Mouse (Mus musculus): ENCODE measurements around the gene Grip1. TPM values are rescaled to one million over a fixed set of nuclear protein-coding genes. Genes with fewer than 3 reads are reported as not detected.

Grip1 gene
- polyA plus RNA-seq, 1 experiment from 2014 or later, result 17.8 TPM

DNA sequence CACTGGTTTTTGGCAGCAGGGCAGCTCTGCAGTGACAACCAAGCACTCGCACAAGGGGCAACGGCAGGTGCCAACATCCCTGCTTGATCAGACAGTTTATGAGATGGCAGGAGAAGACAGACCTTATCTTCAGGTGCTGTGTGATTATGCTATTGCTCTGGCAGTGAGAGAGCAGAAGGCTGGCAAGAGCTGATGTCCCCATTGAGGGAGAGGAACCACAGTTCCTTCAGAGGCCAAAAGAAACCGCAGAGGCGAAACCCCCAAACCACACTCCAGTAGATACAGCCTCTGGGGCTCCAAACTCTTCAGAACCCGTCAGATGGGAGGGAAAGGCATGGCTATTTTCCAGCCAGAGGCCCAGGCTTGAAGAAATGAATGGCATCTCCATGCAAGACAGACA lies 932 bp upstream of the Grip1 start:
- WGBS, result 44% methylated on average over 5 of the region's 5 CpGs
- ATAC-seq (ENCODE audit: low FRiP score, low TSS enrichment) (no peak), DNase-seq (no peak)
- Histone ChIP-seq H3K36me3 (ENCODE audit: control insufficient read depth, insufficient read depth, low read length) (no peaks in the 10 kb centered on the region), H3K4me2 (ENCODE audit: low read length) (peak overlapping the region; percentile 94), H3K9ac (replicated peaks; ENCODE audit: low read length) (no peak overlapping the region; the same call in 1 of the 2 replicates), H3K27ac (replicated peaks; ENCODE audit: low read depth, low read length) (no peak overlapping the region), H3K27me3 (ENCODE audit: control insufficient read depth, insufficient read depth, low read length) (no peaks in the 10 kb centered on the region), H3K9me3 (ENCODE audit: control insufficient read depth, low read length) (no peaks in the 10 kb centered on the region), H3K4me3 (replicated peaks; ENCODE audit: low read depth, low read length) (peak overlapping the region; percentile 71), H3K4me1 (ENCODE audit: control insufficient read depth, insufficient read depth, low read length) (peaks cover 18% of the 10 kb centered on the region)

DNA sequence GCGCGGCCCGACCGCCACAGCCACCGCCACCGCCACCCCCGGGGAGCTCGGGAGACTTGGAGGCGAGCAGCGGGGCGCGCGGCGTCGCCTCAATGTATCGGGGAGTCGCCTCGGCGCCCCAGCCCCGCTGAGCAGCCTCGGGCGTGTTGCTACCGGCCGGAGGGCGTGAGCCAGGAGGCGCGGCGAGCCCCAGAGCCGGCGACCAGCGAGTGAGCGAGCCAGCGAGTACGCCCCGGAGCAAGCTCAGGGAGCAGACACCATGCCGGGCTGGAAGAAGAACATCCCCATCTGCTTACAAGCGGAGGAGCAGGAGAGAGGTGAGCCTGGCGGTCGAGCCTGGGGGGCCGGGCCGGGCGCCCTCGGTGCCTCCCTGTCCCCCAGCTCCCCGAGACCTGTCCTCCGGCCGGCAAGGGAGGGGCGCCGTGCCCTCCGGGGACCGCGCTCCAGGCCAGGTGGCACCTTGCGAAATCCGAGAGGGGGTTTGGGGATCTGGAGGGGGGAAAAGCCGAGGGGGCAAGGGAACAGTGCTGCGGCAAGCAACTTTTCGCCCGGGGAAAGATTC lies 557 bp downstream of the Grip1 start:
- no peaks in the 10 kb centered on the region for H3K27me3 ChIP-seq (ENCODE audit: control insufficient read depth, insufficient read depth, low read length)
- H3K9me3 ChIP-seq (ENCODE audit: control insufficient read depth, low read length), result no peaks in the 10 kb centered on the region
- peak overlapping the region; percentile 84 for H3K9ac ChIP-seq (replicated peaks; ENCODE audit: low read length)
- DNase-seq, result peak; percentile 79
- WGBS, result 0% methylated on average over 57 of the region's 57 CpGs
- H3K4me2 ChIP-seq (ENCODE audit: low read length), result peak overlapping the region; percentile 94
- ATAC-seq (ENCODE audit: low FRiP score, low TSS enrichment), result peak; percentile 82
- peak overlapping the region; percentile 88 for H3K27ac ChIP-seq (replicated peaks; ENCODE audit: low read depth, low read length)
- no peaks in the 10 kb centered on the region for H3K36me3 ChIP-seq (ENCODE audit: control insufficient read depth, insufficient read depth, low read length)
- peak overlapping the region; percentile 71 for H3K4me3 ChIP-seq (replicated peaks; ENCODE audit: low read depth, low read length)
- peaks cover 18% of the 10 kb centered on the region for H3K4me1 ChIP-seq (ENCODE audit: control insufficient read depth, insufficient read depth, low read length)

DNA sequence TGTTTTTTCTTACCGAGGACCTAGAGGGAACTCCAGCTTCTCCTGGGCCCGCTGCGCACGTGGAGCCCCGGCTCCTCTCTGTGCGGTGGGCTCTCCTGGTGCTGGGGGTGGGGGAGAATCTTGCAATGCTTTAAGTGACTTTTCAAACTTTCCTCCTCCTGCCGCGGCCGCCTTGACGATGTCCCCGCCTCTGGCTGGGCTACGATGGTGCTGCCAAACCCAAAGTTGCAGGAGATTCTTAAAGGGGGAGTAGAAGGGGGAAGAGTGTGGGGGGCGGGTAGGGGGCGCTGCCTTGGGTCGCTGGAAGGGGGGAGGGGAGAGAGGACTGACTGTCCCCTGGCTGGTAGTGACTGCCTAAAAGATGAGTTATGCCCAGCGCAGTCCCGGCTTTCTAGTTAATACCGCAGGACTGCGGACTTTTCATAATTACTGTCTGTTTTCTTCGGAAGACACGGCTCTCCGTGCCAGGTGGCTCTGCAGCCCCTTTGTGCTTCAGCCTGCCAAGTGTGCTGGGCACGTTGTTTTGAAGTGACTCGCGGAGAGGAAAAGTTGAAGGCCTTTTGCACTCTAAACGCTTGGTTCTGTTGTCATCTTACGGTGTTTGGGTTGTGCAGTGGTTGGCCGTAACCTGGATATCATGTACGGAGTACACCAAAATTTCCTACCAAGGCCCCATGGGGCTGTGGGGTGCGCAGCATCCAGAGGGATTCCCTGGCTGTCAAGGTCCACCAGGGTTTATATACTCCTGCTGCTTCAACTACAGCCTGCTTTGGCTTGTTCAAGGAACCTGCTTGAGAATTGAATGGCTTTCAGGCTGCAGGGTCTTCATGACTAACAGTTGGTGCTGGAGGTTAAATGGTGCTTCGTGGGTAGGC lies 1.3 kb downstream of the Grip1 start:
- Histone ChIP-seq H3K27me3 (ENCODE audit: control insufficient read depth, insufficient read depth, low read length) (no peaks in the 10 kb centered on the region), H3K9me3 (ENCODE audit: control insufficient read depth, low read length) (no peaks in the 10 kb centered on the region), H3K27ac (replicated peaks; ENCODE audit: low read depth, low read length) (peak overlapping the region; percentile 88; the same call in 1 of the 2 replicates), H3K9ac (replicated peaks; ENCODE audit: low read length) (peak overlapping the region; percentile 84), H3K4me2 (ENCODE audit: low read length) (peak overlapping the region; percentile 94), H3K4me3 (replicated peaks; ENCODE audit: low read depth, low read length) (peak overlapping the region; percentile 71), H3K4me1 (ENCODE audit: control insufficient read depth, insufficient read depth, low read length) (peaks cover 18% of the 10 kb centered on the region), H3K36me3 (ENCODE audit: control insufficient read depth, insufficient read depth, low read length) (no peaks in the 10 kb centered on the region)
- ATAC-seq (ENCODE audit: low FRiP score, low TSS enrichment) (peak; percentile 12; the same call in 1 of the 2 replicates), DNase-seq (peak; percentile 62)
- WGBS, result under 1% methylated on average over 31 of the region's 31 CpGs

DNA sequence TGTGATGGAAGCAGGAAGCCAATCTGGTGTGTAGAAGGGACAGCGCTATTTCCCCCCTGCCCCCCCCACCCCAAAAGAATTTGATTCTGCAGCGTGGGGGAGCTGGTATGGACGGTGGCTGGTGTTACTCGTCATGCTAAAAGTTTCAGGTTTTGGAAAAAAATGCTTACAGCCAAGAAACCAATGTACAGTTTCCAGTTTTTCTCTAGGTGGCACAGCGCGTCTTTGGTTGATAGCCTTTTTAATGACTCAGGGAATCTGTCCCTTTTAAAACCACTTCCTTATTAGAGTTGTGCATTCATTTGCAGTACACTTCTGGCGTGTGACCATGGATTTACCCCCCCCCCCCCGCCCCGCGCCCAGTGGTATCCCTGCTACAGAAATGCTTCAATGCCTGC lies 1.9 kb downstream of the Grip1 start:
- H3K9ac ChIP-seq (replicated peaks; ENCODE audit: low read length), result peak overlapping the region; percentile 84; the same call in 1 of the 2 replicates
- WGBS, result 9% methylated on average over 10 of the region's 10 CpGs
- H3K27ac ChIP-seq (replicated peaks; ENCODE audit: low read depth, low read length), result no peak overlapping the region
- DNase-seq (peak; percentile 54), ATAC-seq (ENCODE audit: low FRiP score, low TSS enrichment) (no peak)
- H3K4me1 ChIP-seq (ENCODE audit: control insufficient read depth, insufficient read depth, low read length), result peaks cover 18% of the 10 kb centered on the region
- H3K4me3 ChIP-seq (replicated peaks; ENCODE audit: low read depth, low read length), result peak overlapping the region; percentile 71
- no peaks in the 10 kb centered on the region for H3K36me3 ChIP-seq (ENCODE audit: control insufficient read depth, insufficient read depth, low read length)
- H3K9me3 ChIP-seq (ENCODE audit: control insufficient read depth, low read length), result no peaks in the 10 kb centered on the region
- peak overlapping the region; percentile 94 for H3K4me2 ChIP-seq (ENCODE audit: low read length)
- no peaks in the 10 kb centered on the region for H3K27me3 ChIP-seq (ENCODE audit: control insufficient read depth, insufficient read depth, low read length)

DNA sequence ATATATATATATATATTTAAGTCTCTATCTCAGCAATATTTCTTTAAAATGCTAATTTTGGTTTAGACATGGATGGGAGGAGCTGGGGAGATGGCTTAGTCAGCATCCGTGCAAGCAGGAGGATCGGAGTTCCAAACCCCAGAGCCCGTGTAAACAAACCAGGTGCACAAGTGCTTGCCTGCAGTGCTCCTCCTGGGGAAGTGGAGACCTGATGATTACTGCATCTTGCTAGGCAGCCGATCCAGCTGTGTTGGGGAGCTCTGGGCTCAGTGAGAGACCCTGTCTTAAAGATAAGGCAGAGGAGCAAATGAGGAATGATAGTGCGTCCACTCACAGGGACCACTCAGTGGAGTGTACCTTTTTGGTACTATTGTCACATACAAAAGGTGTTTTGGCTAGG lies 3.5 kb downstream of the Grip1 start:
- Histone ChIP-seq H3K4me2 (ENCODE audit: low read length) (no peak overlapping the region), H3K9me3 (ENCODE audit: control insufficient read depth, low read length) (no peaks in the 10 kb centered on the region), H3K27ac (replicated peaks; ENCODE audit: low read depth, low read length) (no peak overlapping the region), H3K9ac (replicated peaks; ENCODE audit: low read length) (no peak overlapping the region), H3K27me3 (ENCODE audit: control insufficient read depth, insufficient read depth, low read length) (no peaks in the 10 kb centered on the region), H3K36me3 (ENCODE audit: control insufficient read depth, insufficient read depth, low read length) (no peaks in the 10 kb centered on the region), H3K4me1 (ENCODE audit: control insufficient read depth, insufficient read depth, low read length) (peaks cover 18% of the 10 kb centered on the region), H3K4me3 (replicated peaks; ENCODE audit: low read depth, low read length) (no peak overlapping the region)
- no peak for ATAC-seq (ENCODE audit: low FRiP score, low TSS enrichment)
- no peak for DNase-seq
- WGBS, result 92% methylated on average over 5 of the region's 5 CpGs

DNA sequence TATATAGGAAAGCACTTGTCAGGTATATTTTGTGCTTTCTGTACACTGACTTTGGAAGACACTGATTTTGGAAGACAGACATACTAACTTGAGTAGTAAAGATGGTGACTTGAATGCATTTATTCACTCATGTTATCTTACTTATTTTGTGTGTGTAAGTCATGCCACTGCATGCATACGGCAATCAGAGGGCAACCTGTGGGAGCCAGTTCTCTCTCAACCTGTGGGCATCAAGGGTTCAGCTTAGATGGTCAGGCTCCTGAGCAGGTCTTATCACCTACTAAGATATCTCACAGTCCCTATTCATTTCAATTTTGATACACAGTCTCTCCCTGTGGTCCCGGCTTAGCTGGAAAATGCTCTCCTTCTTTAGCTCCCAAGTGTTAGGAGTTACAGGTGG lies 5.4 kb downstream of the Grip1 start:
- Histone ChIP-seq H3K36me3 (ENCODE audit: control insufficient read depth, insufficient read depth, low read length) (no peaks in the 10 kb centered on the region), H3K27me3 (ENCODE audit: control insufficient read depth, insufficient read depth, low read length) (no peaks in the 10 kb centered on the region), H3K4me3 (replicated peaks; ENCODE audit: low read depth, low read length) (no peak overlapping the region), H3K9me3 (ENCODE audit: control insufficient read depth, low read length) (no peaks in the 10 kb centered on the region), H3K4me2 (ENCODE audit: low read length) (no peak overlapping the region), H3K4me1 (ENCODE audit: control insufficient read depth, insufficient read depth, low read length) (peaks cover 13% of the 10 kb centered on the region), H3K27ac (replicated peaks; ENCODE audit: low read depth, low read length) (no peak overlapping the region), H3K9ac (replicated peaks; ENCODE audit: low read length) (no peak overlapping the region)
- ATAC-seq (ENCODE audit: low FRiP score, low TSS enrichment), result no peak
- 95% methylated on average over 2 of the region's 2 CpGs for WGBS
- no peak for DNase-seq

DNA sequence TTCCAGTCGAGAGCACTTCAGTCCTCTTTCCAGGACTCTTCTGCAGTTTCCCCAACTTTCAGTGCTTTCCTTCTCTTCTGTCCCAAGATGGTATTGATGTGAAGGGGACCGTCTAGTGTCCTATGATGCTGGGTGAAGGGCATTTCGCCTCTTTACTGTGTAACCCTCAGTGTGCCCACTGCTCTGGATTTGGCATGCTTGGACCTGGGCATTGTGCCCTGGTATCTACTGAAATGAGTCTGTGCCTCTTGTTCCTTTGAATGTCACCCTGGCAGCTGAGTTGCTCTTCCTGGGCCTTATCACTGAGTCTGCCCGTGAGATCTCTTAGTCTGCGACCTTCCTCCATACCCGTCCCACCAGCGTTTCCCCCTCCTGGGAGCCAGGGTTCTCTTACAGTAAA lies 9.7 kb downstream of the Grip1 start:
- ATAC-seq (ENCODE audit: low FRiP score, low TSS enrichment) (no peak), DNase-seq (no peak)
- Histone ChIP-seq H3K27ac (replicated peaks; ENCODE audit: low read depth, low read length) (no peak overlapping the region), H3K9ac (replicated peaks; ENCODE audit: low read length) (no peak overlapping the region), H3K4me3 (replicated peaks; ENCODE audit: low read depth, low read length) (no peak overlapping the region), H3K4me1 (ENCODE audit: control insufficient read depth, insufficient read depth, low read length) (no peaks in the 10 kb centered on the region), H3K36me3 (ENCODE audit: control insufficient read depth, insufficient read depth, low read length) (no peaks in the 10 kb centered on the region), H3K4me2 (ENCODE audit: low read length) (no peak overlapping the region), H3K27me3 (ENCODE audit: control insufficient read depth, insufficient read depth, low read length) (no peaks in the 10 kb centered on the region), H3K9me3 (ENCODE audit: control insufficient read depth, low read length) (no peaks in the 10 kb centered on the region)
- 96% methylated on average over 7 of the region's 7 CpGs for WGBS

DNA sequence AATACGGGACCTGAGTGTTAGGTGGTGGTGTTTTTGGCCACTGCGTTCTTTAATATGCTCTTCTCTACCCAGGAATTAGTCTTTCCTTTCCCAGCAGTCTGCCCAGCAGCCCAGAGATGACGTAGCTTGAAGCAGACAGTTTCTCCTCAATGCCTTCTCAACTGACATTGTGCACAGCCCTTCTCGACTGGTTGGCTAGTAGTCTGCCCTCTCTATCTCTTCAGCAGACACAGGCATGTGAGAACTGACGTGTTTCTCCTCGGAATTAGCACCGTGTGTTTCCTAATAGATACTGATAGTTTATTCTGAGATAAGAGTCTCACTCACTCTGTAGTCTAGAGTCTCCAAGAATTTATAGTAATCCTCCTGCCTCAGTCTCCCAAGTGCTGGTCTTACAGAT lies 10.2 kb downstream of the Grip1 start:
- Histone ChIP-seq H3K27me3 (ENCODE audit: control insufficient read depth, insufficient read depth, low read length) (no peaks in the 10 kb centered on the region), H3K9me3 (ENCODE audit: control insufficient read depth, low read length) (no peaks in the 10 kb centered on the region), H3K27ac (replicated peaks; ENCODE audit: low read depth, low read length) (no peak overlapping the region), H3K36me3 (ENCODE audit: control insufficient read depth, insufficient read depth, low read length) (no peaks in the 10 kb centered on the region), H3K4me2 (ENCODE audit: low read length) (no peak overlapping the region), H3K9ac (replicated peaks; ENCODE audit: low read length) (no peak overlapping the region), H3K4me1 (ENCODE audit: control insufficient read depth, insufficient read depth, low read length) (no peaks in the 10 kb centered on the region), H3K4me3 (replicated peaks; ENCODE audit: low read depth, low read length) (no peak overlapping the region)
- ATAC-seq (ENCODE audit: low FRiP score, low TSS enrichment) (no peak), DNase-seq (no peak)
- 89% methylated on average over 7 of the region's 7 CpGs for WGBS

DNA sequence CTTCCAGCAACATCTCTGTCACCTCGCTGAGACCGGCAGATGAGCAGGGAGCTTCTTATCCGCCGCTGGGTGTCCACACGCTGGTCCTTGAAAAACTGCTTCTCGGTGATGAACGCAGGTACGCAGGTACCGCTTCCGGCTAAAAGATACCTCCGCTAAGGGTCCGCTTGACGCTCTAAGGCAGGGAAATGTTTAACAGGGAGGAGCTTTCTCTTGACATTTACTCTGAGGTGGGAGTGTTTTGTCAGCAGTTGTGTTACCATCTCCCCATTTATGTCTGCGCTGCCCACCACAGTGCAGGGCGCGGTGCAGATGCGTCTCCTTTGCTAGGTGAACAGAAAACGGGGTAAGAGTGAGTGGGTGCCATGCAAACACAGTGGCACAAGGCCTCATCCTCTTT lies 14.3 kb downstream of the Grip1 start:
- H3K4me2 ChIP-seq (ENCODE audit: low read length), result no peak overlapping the region
- 96% methylated on average over 18 of the region's 18 CpGs for WGBS
- no peak for ATAC-seq (ENCODE audit: low FRiP score, low TSS enrichment)

More for the DNA sequence above, 14.3 kb downstream of the Grip1 start:
- H3K27me3 ChIP-seq (ENCODE audit: control insufficient read depth, insufficient read depth, low read length), result no peaks in the 10 kb centered on the region
- no peak overlapping the region for H3K9ac ChIP-seq (replicated peaks; ENCODE audit: low read length)
- no peak overlapping the region for H3K27ac ChIP-seq (replicated peaks; ENCODE audit: low read depth, low read length)
- no peaks in the 10 kb centered on the region for H3K9me3 ChIP-seq (ENCODE audit: control insufficient read depth, low read length)
- no peak overlapping the region for H3K4me3 ChIP-seq (replicated peaks; ENCODE audit: low read depth, low read length)
- H3K36me3 ChIP-seq (ENCODE audit: control insufficient read depth, insufficient read depth, low read length), result no peaks in the 10 kb centered on the region
- no peak for DNase-seq
- H3K4me1 ChIP-seq (ENCODE audit: control insufficient read depth, insufficient read depth, low read length), result no peaks in the 10 kb centered on the region
